Mouse (Mus musculus): ENCODE results near the gene Hid1.

The Hid1 gene

GRCm38 (mm10) chr11:115336115-115336514, 31.4 kb downstream of the Hid1 start:
- DNase-seq (ENCODE audit: low spot score) = no peak

DNA sequence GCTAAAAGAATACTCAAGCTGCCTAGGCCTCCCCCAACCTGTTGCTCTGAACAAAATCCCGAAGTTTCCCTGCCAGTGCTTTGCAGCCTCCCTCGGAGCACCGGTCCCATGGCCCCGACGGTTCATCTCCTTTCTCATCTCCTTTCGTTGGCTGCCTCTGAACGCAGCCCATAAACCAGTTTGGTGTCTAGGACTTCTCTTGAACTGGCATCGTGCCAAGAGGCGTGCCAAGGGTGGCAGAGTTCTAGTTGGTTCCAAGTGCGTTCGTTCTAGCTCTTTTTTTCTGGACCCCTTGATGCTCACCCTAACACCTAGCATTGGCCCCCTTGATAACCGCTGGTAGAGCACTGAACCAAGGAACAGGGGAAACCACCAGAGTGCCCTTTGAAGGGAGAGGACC, 32.3 kb downstream of the Hid1 start:
- no peak for DNase-seq (ENCODE audit: low spot score)

DNA sequence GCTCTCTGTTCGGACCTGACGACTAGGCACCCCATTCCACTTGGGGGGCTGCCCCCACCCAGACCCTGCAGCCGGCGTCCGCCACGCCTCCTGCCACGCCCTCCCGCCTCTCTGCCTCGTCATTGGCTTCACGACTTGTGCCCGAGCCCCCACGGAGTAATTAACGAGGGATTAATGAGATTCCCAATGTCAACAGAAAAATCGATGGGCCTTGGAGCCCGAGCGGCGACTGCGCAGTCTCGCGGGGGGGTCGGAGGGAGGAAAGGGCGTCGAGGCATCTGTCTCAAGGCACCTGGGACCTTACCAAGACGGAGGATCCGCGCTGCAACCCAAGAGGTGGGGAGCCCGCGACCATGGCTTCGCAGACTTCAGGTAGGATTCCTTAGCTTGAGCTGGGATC, 33.0 kb downstream of the Hid1 start, which contains the start of gene Otop3:
Gene Otop3 (plus strand): TSS at position 201 of the 400 bp plus-strand sequence.
- no peak for DNase-seq (ENCODE audit: low spot score)

DNA sequence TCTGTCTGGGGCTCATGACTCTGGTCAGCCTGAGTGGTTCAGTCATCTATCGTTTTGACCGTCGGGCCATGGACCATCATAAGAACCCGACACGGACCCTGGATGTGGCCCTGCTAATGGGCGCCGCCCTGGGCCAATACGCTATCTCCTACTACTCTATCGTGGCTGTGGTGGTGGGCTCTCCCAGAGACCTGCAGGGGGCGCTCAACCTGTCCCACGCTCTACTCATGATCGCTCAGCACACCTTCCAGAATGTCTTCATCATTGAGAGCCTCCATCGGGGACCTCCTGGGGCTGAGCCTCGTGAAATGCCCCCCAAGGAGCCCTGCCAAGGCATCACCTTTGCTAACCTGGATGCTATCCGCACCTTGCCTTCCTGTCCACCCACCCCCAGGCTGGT, 38.2 kb downstream of the Hid1 start:
- peak; percentile 44 for DNase-seq (ENCODE audit: low spot score)

- no peak for DNase-seq (ENCODE audit: low spot score)
These were observed 40.8 kb downstream of the Hid1 start for GRCm38 (mm10) chr11:115326730-115327129.

DNA sequence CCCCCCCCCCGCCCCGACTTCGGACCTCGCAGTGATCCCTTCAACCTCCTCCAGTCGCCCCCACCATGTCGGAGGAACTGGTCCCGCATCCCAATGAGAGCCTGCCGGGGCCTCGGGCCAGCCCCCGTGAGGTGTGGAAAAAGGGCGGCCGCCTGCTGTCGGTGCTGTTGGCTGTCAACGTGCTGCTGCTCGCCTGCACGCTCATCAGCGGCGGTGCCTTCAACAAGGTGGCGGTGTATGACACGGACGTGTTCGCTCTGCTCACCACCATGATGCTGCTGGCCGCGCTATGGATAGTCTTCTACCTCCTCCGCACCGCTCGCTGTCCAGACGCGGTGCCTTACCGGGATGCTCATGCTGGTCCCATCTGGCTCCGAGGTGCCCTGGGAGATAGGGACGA, 44.2 kb downstream of the Hid1 start:
- no peak for DNase-seq (ENCODE audit: low spot score)

DNA sequence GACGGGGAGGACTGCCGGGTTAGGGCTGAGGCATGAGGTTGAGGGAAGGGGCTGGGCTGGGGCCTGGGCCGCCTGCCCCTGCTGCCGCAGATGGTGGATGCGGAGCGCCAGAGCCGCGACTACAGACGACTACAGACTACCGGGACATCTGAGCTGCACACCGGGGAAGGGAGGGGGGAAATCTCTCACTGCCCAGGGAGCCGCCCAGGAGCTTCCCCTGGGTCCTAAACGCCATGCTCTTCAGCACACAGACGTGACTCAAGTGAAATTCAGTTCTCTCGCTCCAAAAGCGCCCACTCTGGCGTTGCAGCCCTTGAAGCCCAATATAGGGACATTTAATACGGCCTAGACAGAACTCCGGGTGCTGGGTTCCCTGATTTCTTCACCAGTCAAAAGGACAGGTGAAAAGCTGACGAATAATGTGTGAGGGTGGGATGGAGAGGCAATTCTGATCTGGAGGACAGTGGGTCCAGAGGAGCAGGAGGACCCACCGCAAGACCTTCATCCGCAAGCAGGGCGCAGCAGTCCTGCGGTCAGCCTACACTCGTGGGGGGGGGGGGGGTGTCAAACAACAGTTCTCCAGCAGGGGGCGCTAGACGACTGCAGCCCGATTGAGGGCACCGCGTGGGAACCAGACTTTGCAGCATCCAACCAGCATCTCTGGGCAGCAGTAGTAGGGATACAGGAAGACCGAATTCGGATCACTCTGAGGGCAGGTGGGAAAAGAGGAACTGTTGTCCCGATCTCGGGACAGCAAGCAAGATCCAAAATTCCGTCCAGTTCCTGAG, 45.5 kb downstream of the Hid1 start, which contains the start of gene Ush1g:
Gene Ush1g (minus strand): TSS at position 136 of the 788 bp plus-strand sequence.
- DNase-seq (ENCODE audit: low spot score) = no peak

GRCm38 (mm10) chr11:115319704-115320383, 47.7 kb downstream of the Hid1 start:
- no peak for DNase-seq (ENCODE audit: low spot score)

DNA sequence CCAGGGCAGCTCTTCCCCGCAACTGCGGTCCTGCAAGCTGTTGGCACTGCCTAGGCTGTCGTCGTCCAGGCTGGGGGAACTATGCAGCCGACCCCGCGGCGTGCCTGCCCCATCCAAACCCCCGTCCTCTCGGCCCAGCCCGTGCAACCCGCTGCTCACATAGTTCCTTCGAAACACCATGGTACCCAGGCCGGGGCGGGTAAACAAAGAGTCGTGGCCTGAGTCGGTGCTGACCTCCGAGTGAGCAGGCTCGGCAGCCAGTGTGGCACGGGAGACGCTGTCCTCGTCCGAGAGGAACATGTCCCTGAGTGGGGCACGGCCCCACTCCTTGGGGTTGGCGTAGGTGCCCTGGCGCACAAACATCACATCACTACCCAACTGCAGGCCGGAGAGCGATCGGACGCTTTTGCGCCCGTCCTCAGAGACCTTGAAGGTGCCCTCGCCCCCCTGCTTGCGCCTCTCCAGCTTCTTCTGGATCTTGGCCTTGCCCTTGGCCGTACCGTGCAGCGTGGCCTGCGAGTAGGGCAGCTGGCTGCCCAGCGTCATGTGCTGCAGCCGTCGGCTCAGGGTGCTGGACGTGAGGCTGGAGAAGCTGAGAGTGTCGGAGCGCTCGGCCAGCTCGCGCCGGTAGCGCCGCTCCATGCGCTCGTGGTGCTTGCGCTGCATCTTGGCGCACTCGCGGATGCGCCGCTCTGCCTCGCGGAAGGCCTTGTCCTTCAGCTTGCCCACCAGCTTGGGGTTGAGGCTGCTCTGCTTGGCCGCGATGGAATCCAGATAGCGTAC, 49.1 kb downstream of the Hid1 start:
- DNase-seq (ENCODE audit: low spot score) = no peak

GRCm38 (mm10) chr11:115317204-115317603, 50.4 kb downstream of the Hid1 start:
- DNase-seq (ENCODE audit: low spot score) = no peak

DNA sequence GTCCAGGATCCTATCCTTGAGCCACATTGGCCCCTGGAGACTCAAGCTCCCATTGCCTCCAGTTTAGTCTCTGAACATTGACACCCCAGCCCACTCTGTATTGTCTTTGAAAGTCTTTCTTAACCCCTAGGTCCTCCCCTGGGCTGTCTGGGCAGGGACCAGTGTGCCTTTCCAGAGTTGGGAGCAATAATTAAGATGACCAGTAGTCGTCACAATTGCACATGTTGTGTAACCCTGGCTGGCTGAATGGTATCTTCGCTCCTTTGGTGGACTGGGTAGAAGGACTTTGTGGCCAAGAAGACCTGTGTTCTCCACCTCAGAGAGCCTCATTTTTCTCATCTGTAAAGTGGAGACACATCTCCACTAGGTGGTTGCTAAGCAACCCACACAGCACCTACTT, 53.3 kb downstream of the Hid1 start:
- no peak for DNase-seq (ENCODE audit: low spot score)

GRCm38 (mm10) chr11:115308781-115309180, 58.8 kb downstream of the Hid1 start:
- DNase-seq (ENCODE audit: low spot score) = no peak

- DNase-seq (ENCODE audit: low spot score) = no peak
These were observed 60.7 kb downstream of the Hid1 start, which contains the start of gene Otop2 for GRCm38 (mm10) chr11:115306863-115307262. TSS of gene Otop2 (plus strand) at chr11:115307163.

- no peak for DNase-seq (ENCODE audit: low spot score)
These were observed 64.4 kb downstream of the Hid1 start for GRCm38 (mm10) chr11:115303167-115303566.

DNA sequence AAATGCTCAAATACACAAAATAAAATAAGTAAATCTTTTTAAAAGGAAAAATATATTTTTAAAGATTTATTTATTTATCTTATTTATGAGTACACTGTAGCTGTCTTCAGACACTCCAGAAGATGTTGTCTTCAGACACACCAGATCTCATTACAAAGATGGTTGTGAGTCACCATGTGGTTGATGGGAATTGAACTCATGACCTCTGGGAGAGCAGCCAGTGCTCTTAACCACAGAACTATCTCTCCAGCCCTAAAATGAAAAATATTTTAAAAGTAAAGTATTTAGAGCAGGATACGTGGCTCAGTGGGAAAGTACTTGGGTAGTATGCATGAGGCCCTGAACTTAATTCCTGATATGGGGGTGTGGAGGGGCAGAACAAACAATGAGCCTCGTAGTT, 66.2 kb downstream of the Hid1 start:
- DNase-seq (ENCODE audit: low spot score) = no peak

- DNase-seq (ENCODE audit: low spot score) = no peak
These were observed 66.8 kb downstream of the Hid1 start for GRCm38 (mm10) chr11:115300745-115301144.

DNA sequence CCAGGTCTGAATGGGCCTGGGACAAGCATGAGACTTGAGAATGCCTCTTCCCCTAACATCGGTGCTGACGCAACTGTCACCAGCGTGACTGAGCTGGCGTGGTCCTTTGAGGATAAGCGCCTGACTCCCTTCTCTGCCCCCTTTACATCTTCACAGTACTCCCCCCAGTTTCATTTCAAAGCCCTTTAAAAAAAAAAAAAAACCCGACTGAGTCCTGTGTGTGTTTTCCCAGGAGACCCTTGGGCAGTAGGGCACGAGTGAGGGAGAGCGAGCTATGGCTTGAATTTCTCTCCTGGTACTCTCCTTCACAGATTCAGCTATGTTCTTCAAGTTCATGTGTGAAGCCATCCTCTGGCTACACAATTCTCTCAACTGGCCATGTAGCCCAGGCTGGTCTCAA, 69.4 kb downstream of the Hid1 start:
- DNase-seq (ENCODE audit: low spot score) = no peak

Data from testis, postnatal 14 days (tissue).